Mouse (Mus musculus): Measurements from ENCODE around the gene Rufy3. TPM values are rescaled to one million over a fixed set of nuclear protein-coding genes. Genes with fewer than 3 reads are reported as not detected.

Rufy3 gene
- polyA plus RNA-seq, 1 experiment from 2014 or later, result 10.8 TPM

DNA sequence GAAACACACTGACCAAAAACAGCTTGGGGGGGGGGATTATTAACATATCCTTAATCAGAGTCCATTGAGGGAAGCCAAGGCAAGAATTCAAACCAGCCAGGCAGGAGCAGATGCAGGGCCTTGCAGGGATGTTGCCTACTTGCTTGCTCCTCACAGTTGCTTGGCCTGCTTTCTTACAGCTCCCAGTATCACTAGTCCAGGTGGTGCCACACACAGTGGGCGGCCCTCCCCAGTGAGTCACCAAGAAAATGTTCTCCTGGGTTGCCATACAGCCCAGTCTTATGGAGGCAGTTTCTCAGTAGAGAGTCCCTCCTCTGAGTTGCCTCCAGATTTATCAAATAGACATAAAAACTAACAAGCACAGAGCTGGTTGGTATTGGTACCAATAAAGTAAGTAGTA, 49.3 kb downstream of the Rufy3 start:
- no peak for TF ChIP-seq CTCF (IDR thresholded peaks at IDR 0.05; ENCODE audit: low read depth)
- H3K4me3 ChIP-seq (ENCODE audit: low read depth, low read length), result no peak overlapping the region
- peaks cover 21% of the 10 kb centered on the region for H3K36me3 ChIP-seq (ENCODE audit: control insufficient read depth, insufficient read depth)
- H3K9ac ChIP-seq (ENCODE audit: low read depth, low read length), result no peak overlapping the region
- no peak overlapping the region for H3K4me2 ChIP-seq (replicated peaks; ENCODE audit: low read depth)
- ATAC-seq, result no peak
- H3K27me3 ChIP-seq (replicated peaks; ENCODE audit: control insufficient read depth, insufficient read depth, low read length), result no peaks in the 10 kb centered on the region
- H3K27ac ChIP-seq (ENCODE audit: low read depth, low read length), result no peak overlapping the region
- H3K9me3 ChIP-seq (ENCODE audit: control insufficient read depth), result no peaks in the 10 kb centered on the region
- WGBS, result 93% methylated on average over 1 of the region's 1 CpGs
- no peaks in the 10 kb centered on the region for H3K4me1 ChIP-seq (replicated peaks; ENCODE audit: control insufficient read depth, insufficient read depth, low read length)

DNA sequence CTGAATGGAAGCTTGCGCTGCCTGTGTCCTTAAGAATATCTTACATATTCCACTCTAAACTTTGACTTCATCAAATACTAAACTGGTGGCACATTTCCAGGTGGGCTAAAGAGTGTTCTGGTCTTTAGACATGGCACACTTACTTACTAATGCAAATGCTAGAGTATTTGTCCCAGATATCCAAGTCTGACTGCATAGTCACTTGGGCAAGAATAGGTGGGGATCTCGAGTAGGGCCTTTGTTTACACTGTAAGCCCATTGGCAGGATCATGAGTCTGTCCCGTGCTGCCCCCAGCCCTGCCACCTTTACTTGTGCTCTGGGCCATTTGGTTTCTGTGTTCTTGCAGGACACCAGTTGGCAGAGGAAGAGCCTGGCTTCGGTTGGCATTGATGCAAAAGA, 52.1 kb downstream of the Rufy3 start:
- H3K4me3 ChIP-seq (ENCODE audit: low read depth, low read length), result no peak overlapping the region
- H3K9ac ChIP-seq (ENCODE audit: low read depth, low read length), result no peak overlapping the region
- no peak overlapping the region for H3K4me2 ChIP-seq (replicated peaks; ENCODE audit: low read depth)
- H3K27ac ChIP-seq (ENCODE audit: low read depth, low read length), result no peak overlapping the region
- no peaks in the 10 kb centered on the region for H3K4me1 ChIP-seq (replicated peaks; ENCODE audit: control insufficient read depth, insufficient read depth, low read length)
- H3K27me3 ChIP-seq (replicated peaks; ENCODE audit: control insufficient read depth, insufficient read depth, low read length), result no peaks in the 10 kb centered on the region
- WGBS, result 80% methylated on average over 4 of the region's 4 CpGs
- H3K9me3 ChIP-seq (ENCODE audit: control insufficient read depth), result no peaks in the 10 kb centered on the region
- no peak for ATAC-seq
- peaks cover 32% of the 10 kb centered on the region for H3K36me3 ChIP-seq (ENCODE audit: control insufficient read depth, insufficient read depth)
- no peak for TF ChIP-seq CTCF (IDR thresholded peaks at IDR 0.05; ENCODE audit: low read depth)

DNA sequence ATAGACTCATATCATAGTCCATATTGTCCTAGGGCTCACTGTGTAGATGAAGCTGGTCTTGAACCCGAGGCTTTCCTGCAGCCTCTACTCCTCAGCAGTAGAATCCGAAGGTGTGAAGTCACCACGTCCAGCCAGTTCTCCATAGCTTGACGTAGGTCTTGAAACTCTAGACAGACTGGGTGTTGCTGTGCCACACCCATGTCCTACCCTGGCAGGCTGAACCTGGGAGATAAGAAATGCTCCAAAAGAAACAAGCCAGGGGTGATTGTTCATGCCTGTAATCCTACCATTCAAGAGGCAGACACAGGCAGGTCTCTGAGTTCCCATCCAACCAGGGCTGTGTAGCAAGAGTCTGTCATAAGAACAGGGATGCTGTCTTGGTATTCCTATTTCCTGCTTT, 62.7 kb downstream of the Rufy3 start:
- Histone ChIP-seq H3K36me3 (ENCODE audit: control insufficient read depth, insufficient read depth) (peaks cover 33% of the 10 kb centered on the region), H3K9ac (ENCODE audit: low read depth, low read length) (no peak overlapping the region), H3K9me3 (ENCODE audit: control insufficient read depth) (no peaks in the 10 kb centered on the region), H3K27ac (ENCODE audit: low read depth, low read length) (no peak overlapping the region), H3K4me2 (replicated peaks; ENCODE audit: low read depth) (no peak overlapping the region), H3K4me1 (replicated peaks; ENCODE audit: control insufficient read depth, insufficient read depth, low read length) (no peaks in the 10 kb centered on the region), H3K27me3 (replicated peaks; ENCODE audit: control insufficient read depth, insufficient read depth, low read length) (no peaks in the 10 kb centered on the region), H3K4me3 (ENCODE audit: low read depth, low read length) (no peak overlapping the region)
- ATAC-seq, result peak; percentile 56
- TF ChIP-seq CTCF (IDR thresholded peaks at IDR 0.05; ENCODE audit: low read depth), result no peak
- 62% methylated on average over 4 of the region's 4 CpGs for WGBS

DNA sequence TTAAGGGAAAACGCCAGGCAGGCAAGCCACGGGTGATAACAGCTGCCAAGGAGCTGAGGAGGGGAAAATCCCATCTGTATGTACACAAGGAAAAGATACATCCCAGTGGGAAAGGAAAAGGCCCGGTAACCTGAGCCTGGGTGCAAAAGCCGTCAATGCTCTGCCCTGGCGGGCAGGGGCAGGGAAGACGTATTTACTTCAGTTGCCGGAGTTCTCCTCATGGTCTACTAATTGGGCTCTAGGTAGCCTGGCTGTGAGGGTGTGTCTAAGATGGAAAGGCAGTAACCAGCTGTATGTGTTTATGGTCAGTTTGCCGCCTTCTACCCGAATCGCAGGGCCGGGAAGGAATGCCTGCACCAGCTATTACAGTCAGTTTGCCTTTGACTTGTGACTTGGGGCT, 64.3 kb downstream of the Rufy3 start:
- Histone ChIP-seq H3K9ac (ENCODE audit: low read depth, low read length) (no peak overlapping the region), H3K27ac (ENCODE audit: low read depth, low read length) (no peak overlapping the region), H3K4me1 (replicated peaks; ENCODE audit: control insufficient read depth, insufficient read depth, low read length) (no peaks in the 10 kb centered on the region), H3K36me3 (ENCODE audit: control insufficient read depth, insufficient read depth) (peaks cover 40% of the 10 kb centered on the region), H3K27me3 (replicated peaks; ENCODE audit: control insufficient read depth, insufficient read depth, low read length) (no peaks in the 10 kb centered on the region), H3K9me3 (ENCODE audit: control insufficient read depth) (no peaks in the 10 kb centered on the region), H3K4me2 (replicated peaks; ENCODE audit: low read depth) (no peak overlapping the region), H3K4me3 (ENCODE audit: low read depth, low read length) (no peak overlapping the region)
- no peak for ATAC-seq
- no peak for TF ChIP-seq CTCF (IDR thresholded peaks at IDR 0.05; ENCODE audit: low read depth)
- 70% methylated on average over 11 of the region's 11 CpGs for WGBS

DNA sequence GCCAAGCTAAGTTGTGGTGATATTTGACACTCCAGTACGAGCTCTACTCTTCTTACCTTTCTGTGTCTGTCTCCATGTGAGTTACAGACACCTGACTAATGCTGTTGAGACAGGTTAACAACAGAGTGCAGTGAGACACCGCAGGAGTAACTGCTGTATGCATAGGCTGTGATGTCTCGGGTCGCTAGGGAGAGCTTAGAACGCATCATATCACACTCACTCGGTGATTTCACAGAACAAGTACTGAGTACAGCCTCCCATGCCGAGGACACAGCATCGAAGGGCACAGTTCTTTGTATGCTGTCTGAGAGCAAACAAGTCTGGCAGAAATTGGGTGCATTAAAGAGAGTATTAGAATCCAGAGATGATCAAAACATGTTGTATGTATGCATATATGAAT, 65.1 kb downstream of the Rufy3 start:
- no peak for TF ChIP-seq CTCF (IDR thresholded peaks at IDR 0.05; ENCODE audit: low read depth)
- no peak overlapping the region for H3K9ac ChIP-seq (ENCODE audit: low read depth, low read length)
- WGBS, result 85% methylated on average over 8 of the region's 8 CpGs
- H3K4me1 ChIP-seq (replicated peaks; ENCODE audit: control insufficient read depth, insufficient read depth, low read length), result no peaks in the 10 kb centered on the region
- no peak for ATAC-seq
- H3K4me3 ChIP-seq (ENCODE audit: low read depth, low read length), result no peak overlapping the region
- H3K4me2 ChIP-seq (replicated peaks; ENCODE audit: low read depth), result no peak overlapping the region
- H3K27ac ChIP-seq (ENCODE audit: low read depth, low read length), result no peak overlapping the region
- peaks cover 44% of the 10 kb centered on the region for H3K36me3 ChIP-seq (ENCODE audit: control insufficient read depth, insufficient read depth)
- no peaks in the 10 kb centered on the region for H3K27me3 ChIP-seq (replicated peaks; ENCODE audit: control insufficient read depth, insufficient read depth, low read length)
- no peaks in the 10 kb centered on the region for H3K9me3 ChIP-seq (ENCODE audit: control insufficient read depth)

DNA sequence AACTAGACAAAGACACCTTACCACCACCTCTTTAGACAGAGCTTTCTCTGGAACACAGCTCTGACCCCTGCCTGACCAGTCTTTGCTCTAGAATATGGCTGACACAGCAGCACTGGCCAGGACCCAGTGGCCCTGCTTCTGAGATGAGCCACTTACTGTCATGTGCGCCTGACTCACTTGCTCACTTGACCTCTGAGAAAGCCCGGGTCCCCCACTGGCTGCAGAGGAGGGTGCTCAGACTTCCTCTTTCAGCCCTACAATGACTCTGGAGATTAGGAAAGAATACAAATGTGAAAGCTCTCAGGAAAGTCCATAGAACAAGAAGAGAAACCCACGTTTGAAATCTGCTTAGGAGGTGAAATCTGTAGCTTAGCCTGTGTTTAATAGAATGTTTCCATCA, 66.0 kb downstream of the Rufy3 start:
- H3K27ac ChIP-seq (ENCODE audit: low read depth, low read length), result no peak overlapping the region
- no peaks in the 10 kb centered on the region for H3K9me3 ChIP-seq (ENCODE audit: control insufficient read depth)
- no peak overlapping the region for H3K4me2 ChIP-seq (replicated peaks; ENCODE audit: low read depth)
- no peak overlapping the region for H3K9ac ChIP-seq (ENCODE audit: low read depth, low read length)
- ATAC-seq, result peak; percentile 74
- no peaks in the 10 kb centered on the region for H3K27me3 ChIP-seq (replicated peaks; ENCODE audit: control insufficient read depth, insufficient read depth, low read length)
- no peak for TF ChIP-seq CTCF (IDR thresholded peaks at IDR 0.05; ENCODE audit: low read depth)
- no peaks in the 10 kb centered on the region for H3K4me1 ChIP-seq (replicated peaks; ENCODE audit: control insufficient read depth, insufficient read depth, low read length)
- H3K36me3 ChIP-seq (ENCODE audit: control insufficient read depth, insufficient read depth), result peaks cover 49% of the 10 kb centered on the region
- no peak overlapping the region for H3K4me3 ChIP-seq (ENCODE audit: low read depth, low read length)
- WGBS, result 51% methylated on average over 3 of the region's 3 CpGs

DNA sequence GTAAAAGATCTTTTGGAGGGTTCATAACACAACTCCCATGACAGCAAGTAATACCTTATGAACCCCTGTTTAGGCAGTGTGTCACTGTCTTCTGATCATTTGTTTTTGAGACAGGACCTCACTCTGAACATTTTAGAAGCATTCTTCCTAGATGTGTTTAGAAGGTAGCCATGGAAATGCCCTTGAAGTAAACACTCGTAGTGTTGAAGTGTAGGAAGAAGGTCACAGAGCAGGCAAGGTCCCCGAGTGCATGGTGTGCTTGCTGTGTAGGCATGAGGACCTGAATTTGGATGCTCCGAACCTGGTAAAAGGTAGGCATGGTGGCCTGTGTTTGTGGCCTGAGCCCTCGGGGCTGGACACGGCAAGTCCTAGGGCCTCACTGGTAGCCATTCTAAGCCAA, 66.7 kb downstream of the Rufy3 start:
- Histone ChIP-seq H3K4me2 (replicated peaks; ENCODE audit: low read depth) (no peak overlapping the region), H3K27ac (ENCODE audit: low read depth, low read length) (0 out of 2 replicates have a peak overlapping the region, but pooled peaks have one; percentile 28), H3K9ac (ENCODE audit: low read depth, low read length) (no peak overlapping the region), H3K4me1 (replicated peaks; ENCODE audit: control insufficient read depth, insufficient read depth, low read length) (no peaks in the 10 kb centered on the region), H3K4me3 (ENCODE audit: low read depth, low read length) (no peak overlapping the region), H3K27me3 (replicated peaks; ENCODE audit: control insufficient read depth, insufficient read depth, low read length) (no peaks in the 10 kb centered on the region), H3K9me3 (ENCODE audit: control insufficient read depth) (no peaks in the 10 kb centered on the region), H3K36me3 (ENCODE audit: control insufficient read depth, insufficient read depth) (peaks cover 45% of the 10 kb centered on the region)
- no peak for TF ChIP-seq CTCF (IDR thresholded peaks at IDR 0.05; ENCODE audit: low read depth)
- 78% methylated on average over 5 of the region's 5 CpGs for WGBS
- ATAC-seq, result no peak

Measured in intestine, postnatal 0 days (tissue).